Mouse (Mus musculus): ENCODE measurements around the gene Cdc42ep3. TPM values are rescaled to one million over a fixed set of nuclear protein-coding genes. Genes with fewer than 3 reads are reported as not detected.

Cdc42ep3 gene
- polyA plus RNA-seq, 1 experiment from 2014 or later, result 72.6 TPM

- Histone ChIP-seq H3K4me2 (peak overlapping the region; percentile 100), H3K27ac (peak overlapping the region; percentile 87), H3K4me1 (peaks cover 30% of the 10 kb centered on the region), H3K9ac (no peak overlapping the region), H3K36me3 (no peaks in the 10 kb centered on the region), H3K9me3 (no peaks in the 10 kb centered on the region), H3K4me3 (peak overlapping the region; percentile 79), H3K27me3 (0 out of 2 replicates have a peak, but pooled peaks cover 4% of the 10 kb centered on the region)
- 0 out of 2 replicates have a peak, but pooled peaks have one; percentile 5 for ATAC-seq (ENCODE audit: insufficient number of reproducible peaks, low FRiP score, low TSS enrichment, low read depth)
- WGBS, result 10% methylated on average over 24 of the region's 24 CpGs
Measured at GRCm38 (mm10) chr17:79356071-79356601, 1.2 kb upstream of the Cdc42ep3 start.

GRCm38 (mm10) chr17:79355271-79355991 lies 540 bp upstream of the Cdc42ep3 start:
- H3K27ac ChIP-seq, result peak overlapping the region; percentile 87
- peak; percentile 35 for ATAC-seq (ENCODE audit: insufficient number of reproducible peaks, low FRiP score, low TSS enrichment, low read depth)
- no peaks in the 10 kb centered on the region for H3K9me3 ChIP-seq

GRCm38 (mm10) chr17:79354174-79354443 lies 782 bp downstream of the Cdc42ep3 start:
- WGBS, result 1% methylated on average over 6 of the region's 6 CpGs
- Histone ChIP-seq H3K36me3 (no peaks in the 10 kb centered on the region), H3K9me3 (no peaks in the 10 kb centered on the region), H3K27ac (peak overlapping the region; percentile 87), H3K4me3 (peak overlapping the region; percentile 79), H3K27me3 (0 out of 2 replicates have a peak, but pooled peaks cover 1% of the 10 kb centered on the region), H3K4me1 (peaks cover 41% of the 10 kb centered on the region), H3K4me2 (peak overlapping the region; percentile 100), H3K9ac (peak overlapping the region; percentile 61)
- ATAC-seq (ENCODE audit: insufficient number of reproducible peaks, low FRiP score, low TSS enrichment, low read depth), result no peak

More at GRCm38 (mm10) chr17:79355271-79355991, 540 bp upstream of the Cdc42ep3 start:
- Histone ChIP-seq H3K4me2 (peak overlapping the region; percentile 100), H3K27me3 (0 out of 2 replicates have a peak, but pooled peaks cover 4% of the 10 kb centered on the region), H3K36me3 (no peaks in the 10 kb centered on the region), H3K4me1 (peaks cover 30% of the 10 kb centered on the region), H3K9ac (peak overlapping the region; percentile 61), H3K4me3 (peak overlapping the region; percentile 79)
- under 1% methylated on average over 48 of the region's 59 CpGs for WGBS

GRCm38 (mm10) chr17:79353446-79354173 lies 1.3 kb downstream of the Cdc42ep3 start:
- no peak for ATAC-seq (ENCODE audit: insufficient number of reproducible peaks, low FRiP score, low TSS enrichment, low read depth)
- Histone ChIP-seq H3K4me1 (peaks cover 41% of the 10 kb centered on the region), H3K36me3 (no peaks in the 10 kb centered on the region), H3K9me3 (no peaks in the 10 kb centered on the region), H3K4me3 (peak overlapping the region; percentile 79), H3K27me3 (no peaks in the 10 kb centered on the region), H3K27ac (peak overlapping the region; percentile 87), H3K9ac (peak overlapping the region; percentile 61), H3K4me2 (peak overlapping the region; percentile 100)
- 5% methylated on average over 16 of the region's 16 CpGs for WGBS

- Histone ChIP-seq H3K27ac (0 out of 2 replicates have a peak overlapping the region, but pooled peaks have one; percentile 11), H3K9ac (no peak overlapping the region), H3K4me1 (peaks cover 49% of the 10 kb centered on the region), H3K9me3 (no peaks in the 10 kb centered on the region), H3K36me3 (no peaks in the 10 kb centered on the region), H3K4me3 (no peak overlapping the region), H3K27me3 (no peaks in the 10 kb centered on the region), H3K4me2 (no peak overlapping the region)
- 70% methylated on average over 11 of the region's 11 CpGs for WGBS
- ATAC-seq (ENCODE audit: insufficient number of reproducible peaks, low FRiP score, low TSS enrichment, low read depth), result no peak
Measured at GRCm38 (mm10) chr17:79350751-79351191, 4.1 kb downstream of the Cdc42ep3 start.

GRCm38 (mm10) chr17:79349371-79349770 lies 5.5 kb downstream of the Cdc42ep3 start:
- 78% methylated on average over 4 of the region's 4 CpGs for WGBS
- Histone ChIP-seq H3K4me1 (peaks cover 41% of the 10 kb centered on the region), H3K27me3 (no peaks in the 10 kb centered on the region), H3K36me3 (no peaks in the 10 kb centered on the region), H3K4me3 (no peak overlapping the region), H3K9me3 (no peaks in the 10 kb centered on the region), H3K27ac (no peak overlapping the region), H3K4me2 (no peak overlapping the region), H3K9ac (no peak overlapping the region)
- ATAC-seq (ENCODE audit: insufficient number of reproducible peaks, low FRiP score, low TSS enrichment, low read depth), result no peak

GRCm38 (mm10) chr17:79347920-79348589 lies 6.8 kb downstream of the Cdc42ep3 start:
- Histone ChIP-seq H3K9ac (no peak overlapping the region), H3K4me2 (no peak overlapping the region), H3K27me3 (no peaks in the 10 kb centered on the region), H3K36me3 (no peaks in the 10 kb centered on the region), H3K9me3 (no peaks in the 10 kb centered on the region), H3K27ac (no peak overlapping the region), H3K4me1 (peaks cover 37% of the 10 kb centered on the region), H3K4me3 (no peak overlapping the region)
- 67% methylated on average over 7 of the region's 7 CpGs for WGBS
- no peak for ATAC-seq (ENCODE audit: insufficient number of reproducible peaks, low FRiP score, low TSS enrichment, low read depth)

GRCm38 (mm10) chr17:79347291-79347690 lies 7.6 kb downstream of the Cdc42ep3 start:
- H3K4me3 ChIP-seq, result no peak overlapping the region
- H3K4me1 ChIP-seq, result peaks cover 39% of the 10 kb centered on the region
- WGBS, result 88% methylated on average over 4 of the region's 4 CpGs
- no peak overlapping the region for H3K27ac ChIP-seq
- H3K36me3 ChIP-seq, result no peaks in the 10 kb centered on the region
- H3K9ac ChIP-seq, result no peak overlapping the region
- H3K4me2 ChIP-seq, result no peak overlapping the region
- H3K27me3 ChIP-seq, result no peaks in the 10 kb centered on the region
- no peaks in the 10 kb centered on the region for H3K9me3 ChIP-seq
- no peak for ATAC-seq (ENCODE audit: insufficient number of reproducible peaks, low FRiP score, low TSS enrichment, low read depth)

GRCm38 (mm10) chr17:79345001-79345709 lies 9.7 kb downstream of the Cdc42ep3 start:
- Histone ChIP-seq H3K27ac (no peak overlapping the region), H3K9me3 (no peaks in the 10 kb centered on the region), H3K4me3 (no peak overlapping the region), H3K36me3 (no peaks in the 10 kb centered on the region), H3K4me2 (no peak overlapping the region), H3K27me3 (no peaks in the 10 kb centered on the region), H3K9ac (no peak overlapping the region), H3K4me1 (peaks cover 32% of the 10 kb centered on the region)
- no peak for ATAC-seq (ENCODE audit: insufficient number of reproducible peaks, low FRiP score, low TSS enrichment, low read depth)
- WGBS, result 82% methylated on average over 25 of the region's 25 CpGs

GRCm38 (mm10) chr17:79343334-79343946 lies 11.5 kb downstream of the Cdc42ep3 start:
- H3K27ac ChIP-seq, result no peak overlapping the region
- no peak overlapping the region for H3K4me3 ChIP-seq
- peaks cover 8% of the 10 kb centered on the region; the same call in 1 of the 2 replicates for H3K36me3 ChIP-seq
- no peaks in the 10 kb centered on the region for H3K9me3 ChIP-seq
- no peak for ATAC-seq (ENCODE audit: insufficient number of reproducible peaks, low FRiP score, low TSS enrichment, low read depth)
- no peak overlapping the region for H3K9ac ChIP-seq
- H3K27me3 ChIP-seq, result no peaks in the 10 kb centered on the region
- peaks cover 23% of the 10 kb centered on the region for H3K4me1 ChIP-seq
- WGBS, result 43% methylated on average over 5 of the region's 5 CpGs
- no peak overlapping the region for H3K4me2 ChIP-seq
